Mouse (Mus musculus) macrophage (primary cell): ENCODE measurements around the gene Ctsd. TPM values are rescaled to one million over a fixed set of nuclear protein-coding genes. Genes with fewer than 3 reads are reported as not detected.

ENCODE experiments used
- polyA plus RNA-seq: library from polyadenylated mRNA; stranded (reverse); fragments of 250-400 nt; gene quantifications from 3 replicates; pipeline ENCODE4 v1.2.4, GENCODE M21; 2018; ENCODE audit warnings: inconsistent platforms

Ctsd gene
- polyA plus RNA-seq, 1 experiment from 2014 or later, result 15,815 TPM

Other genes with a start within 250 kb of the Ctsd start
- gene Gm45337, start 243.4 kb downstream of the Ctsd start, polyA plus RNA-seq, result not detected in 3 replicates
- not detected in 3 replicates for gene Gm29735, start 230.9 kb downstream of the Ctsd start, polyA plus RNA-seq
- gene Gm4553, start 222.3 kb downstream of the Ctsd start, polyA plus RNA-seq, result not detected in 3 replicates
- not detected in 3 replicates for gene Krtap5-2, start 212.0 kb downstream of the Ctsd start, polyA plus RNA-seq
- gene Gm10153, start 197.6 kb downstream of the Ctsd start, polyA plus RNA-seq, result not detected in 3 replicates
- gene Krtap5-3, start 186.7 kb downstream of the Ctsd start, polyA plus RNA-seq, result not detected in 3 replicates
- not detected in 3 replicates for gene Gm7579, start 176.2 kb downstream of the Ctsd start, polyA plus RNA-seq
- gene Krtap5-5, start 158.1 kb downstream of the Ctsd start, polyA plus RNA-seq, result not detected in 3 replicates
- gene Gm40460, start 147.0 kb downstream of the Ctsd start, polyA plus RNA-seq, result not detected in 3 replicates
- not detected in 3 replicates for gene Gm2431, start 129.7 kb downstream of the Ctsd start, polyA plus RNA-seq
- gene Gm4559, start 113.7 kb downstream of the Ctsd start, polyA plus RNA-seq, result not detected in 3 replicates
- not detected in 3 replicates for gene Krtap5-1, start 90.9 kb downstream of the Ctsd start, polyA plus RNA-seq
- gene Krtap5-4, start 84.5 kb downstream of the Ctsd start, polyA plus RNA-seq, result not detected in 3 replicates
- gene Ifitm10, start 14.3 kb downstream of the Ctsd start, polyA plus RNA-seq, result not detected in 3 replicates
- gene Gm49369, start 5.4 kb downstream of the Ctsd start, polyA plus RNA-seq, result 9.6 to 6,145 TPM (median 21.2 TPM) in 3 replicates
- gene Syt8, start 46.8 kb upstream of the Ctsd start, polyA plus RNA-seq, result 3.2 to 10.3 TPM (median 4.8 TPM) in 3 replicates
- gene Tnni2, start 53.8 kb upstream of the Ctsd start, polyA plus RNA-seq, result 13.4 to 20.6 TPM (median 18.0 TPM) in 3 replicates
- 30.8 to 130 TPM (median 114 TPM) in 3 replicates for gene Lsp1, start 72.8 kb upstream of the Ctsd start, polyA plus RNA-seq
- 0.75 TPM in 1 of 3 replicates, not detected in the others for gene Tnnt3, start 110.8 kb upstream of the Ctsd start, polyA plus RNA-seq
- gene Mrpl23, start 144.6 kb upstream of the Ctsd start, polyA plus RNA-seq, result 31.4 to 47.4 TPM (median 43.1 TPM) in 3 replicates